Mouse (Mus musculus) heart, postnatal 0 days (tissue): ENCODE measurements around the gene Specc1.

Experiments
- CTCF ChIP-seq: IDR thresholded peaks from 2 replicates; pipeline ENCODE4 v1.5.1; 2016; ENCODE audit warnings: antibody characterized with exemption, control low read depth, low read depth
- EP300 ChIP-seq: IDR thresholded peaks from 2 replicates; pipeline ENCODE4 v1.6.1; 2016; ENCODE audit warnings: antibody characterized with exemption, low read depth

DNA sequence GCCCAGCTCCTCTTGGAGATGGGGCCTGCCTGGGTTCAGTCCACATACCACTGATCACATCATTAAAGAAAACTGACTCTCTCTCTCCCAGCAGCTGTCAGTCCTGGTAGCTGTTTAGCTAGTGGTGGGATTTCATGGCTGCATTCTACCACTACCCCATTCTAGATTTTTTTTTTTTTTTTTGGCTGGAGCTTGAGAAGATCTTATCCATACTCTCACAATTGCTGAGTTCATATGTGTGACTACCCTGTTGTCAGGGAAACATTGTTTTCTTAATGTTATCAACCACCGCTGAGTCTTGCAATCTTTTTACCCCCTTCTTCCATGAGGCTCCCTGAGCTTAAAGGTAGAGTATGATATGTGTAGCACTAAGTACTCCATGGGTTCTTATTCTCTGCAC is 246.1 kb downstream of the Specc1 start:
- TF ChIP-seq CTCF: no peak
- TF ChIP-seq EP300: no peak
